Comparison of ENCODE assay signal across 15 mouse cellular contexts in genomic region chr16:3246422-3246821, GRCm38 (mm10).
DNase-seq lines count a peak whose midpoint lies in the region; ATAC-seq lines count a peak whose summit lies in the region.
"Had no signal": no experiment of that assay in that cellular context is flagged by ENCODE, and none has a peak within 500 bp of the region (broad histone marks: within the 10 kb centered on the region; RNA-seq: fewer than 3 reads in every experiment).

No protein-coding gene starts in this region.

- no peak overlapping the region for H3K4me3 ChIP-seq in forebrain, embryonic 11.5 days (ENCODE audit: low read depth, low read length)
- H3K4me3 ChIP-seq in forebrain, embryonic 15.5 days = no peak overlapping the region
- H3K4me3 ChIP-seq in limb, embryonic 13.5 days = no peak overlapping the region
- H3K4me3 ChIP-seq in limb, embryonic 10.5 days = no peak overlapping the region
- H3K4me3 ChIP-seq in hindbrain, embryonic 16.5 days (ENCODE audit: low read length) = no peak overlapping the region
- no peak overlapping the region for H3K4me3 ChIP-seq in neural tube, embryonic 12.5 days
- H3K4me3 ChIP-seq: forebrain, embryonic 12.5 days; heart, embryonic 13.5 days had no signal

- H3K9ac ChIP-seq in forebrain, embryonic 11.5 days (ENCODE audit: low read length) = no peak overlapping the region
- H3K9ac ChIP-seq in forebrain, embryonic 15.5 days (replicated peaks) = no peak overlapping the region
- H3K9ac ChIP-seq in limb, embryonic 13.5 days = no peak overlapping the region
- no peak overlapping the region for H3K9ac ChIP-seq in hindbrain, embryonic 16.5 days (ENCODE audit: low read depth, low read length)
- no peak overlapping the region for H3K9ac ChIP-seq in neural tube, embryonic 12.5 days
- H3K9ac ChIP-seq: forebrain, embryonic 12.5 days; heart, embryonic 13.5 days had no signal

- H3K27ac ChIP-seq in forebrain, embryonic 11.5 days (ENCODE audit: low read depth, low read length) = no peak overlapping the region
- no peak overlapping the region for H3K27ac ChIP-seq in forebrain, embryonic 15.5 days (replicated peaks)
- no peak overlapping the region for H3K27ac ChIP-seq in limb, embryonic 13.5 days
- no peak overlapping the region for H3K27ac ChIP-seq in limb, embryonic 10.5 days
- no peak overlapping the region for H3K27ac ChIP-seq in hindbrain, embryonic 16.5 days (ENCODE audit: low read depth, low read length)
- H3K27ac ChIP-seq in neural tube, embryonic 12.5 days = no peak overlapping the region
- H3K27ac ChIP-seq: forebrain, embryonic 12.5 days; heart, embryonic 13.5 days had no signal

- no peaks in the 10 kb centered on the region for H3K27me3 ChIP-seq in forebrain, embryonic 11.5 days (ENCODE audit: control insufficient read depth, insufficient read depth, low read length)
- no peaks in the 10 kb centered on the region for H3K27me3 ChIP-seq in forebrain, embryonic 15.5 days
- H3K27me3 ChIP-seq in limb, embryonic 13.5 days = no peaks in the 10 kb centered on the region
- H3K27me3 ChIP-seq in limb, embryonic 10.5 days (ENCODE audit: low read depth, poor library complexity, severe bottlenecking) = no peaks in the 10 kb centered on the region
- no peaks in the 10 kb centered on the region for H3K27me3 ChIP-seq in hindbrain, embryonic 16.5 days (replicated peaks; ENCODE audit: control insufficient read depth, insufficient read depth, low read length)
- no peaks in the 10 kb centered on the region for H3K27me3 ChIP-seq in neural tube, embryonic 12.5 days (replicated peaks)
- H3K27me3 ChIP-seq: forebrain, embryonic 12.5 days; heart, embryonic 13.5 days had no signal

- intact Hi-C loops in left cerebral cortex, postnatal 10 days (cut with DNase I) = no loop called here

- ATAC-seq in forebrain, embryonic 11.5 days (replicated peaks; ENCODE audit: low FRiP score) = no peak; the same call in 1 of the 2 replicates
- no peak for ATAC-seq in forebrain, embryonic 15.5 days (replicated peaks)
- peak; percentile 19; the same call in 1 of the 2 replicates for ATAC-seq in limb, embryonic 13.5 days (ENCODE audit: low FRiP score, low read depth)
- peak; percentile 20; the same call in 1 of the 2 replicates for ATAC-seq in hindbrain, embryonic 16.5 days
- ATAC-seq in neural tube, embryonic 12.5 days (ENCODE audit: low FRiP score, low read depth) = 0 out of 2 replicates have a peak, but pooled peaks have one; percentile 12
- ATAC-seq: lung, postnatal 0 days had no signal

- H3K36me3 ChIP-seq in forebrain, embryonic 11.5 days (ENCODE audit: control insufficient read depth, insufficient read depth, low read length) = no peaks in the 10 kb centered on the region
- no peaks in the 10 kb centered on the region for H3K36me3 ChIP-seq in forebrain, embryonic 15.5 days
- no peaks in the 10 kb centered on the region for H3K36me3 ChIP-seq in limb, embryonic 13.5 days
- H3K36me3 ChIP-seq in limb, embryonic 10.5 days = no peaks in the 10 kb centered on the region
- H3K36me3 ChIP-seq in hindbrain, embryonic 16.5 days (ENCODE audit: control insufficient read depth, insufficient read depth, low read length) = no peaks in the 10 kb centered on the region
- no peaks in the 10 kb centered on the region for H3K36me3 ChIP-seq in neural tube, embryonic 12.5 days
- H3K36me3 ChIP-seq: forebrain, embryonic 12.5 days; heart, embryonic 13.5 days had no signal

- no peak overlapping the region for H3K4me2 ChIP-seq in forebrain, embryonic 11.5 days (ENCODE audit: low read depth, low read length, severe bottlenecking)
- H3K4me2 ChIP-seq in forebrain, embryonic 15.5 days (replicated peaks) = no peak overlapping the region
- H3K4me2 ChIP-seq in limb, embryonic 13.5 days (replicated peaks) = no peak overlapping the region
- H3K4me2 ChIP-seq in hindbrain, embryonic 16.5 days (ENCODE audit: low read length) = no peak overlapping the region
- no peak overlapping the region for H3K4me2 ChIP-seq in neural tube, embryonic 12.5 days (replicated peaks)
- H3K4me2 ChIP-seq: forebrain, embryonic 12.5 days; heart, embryonic 13.5 days had no signal

- peak; percentile 49 for DNase-seq in forebrain, embryonic 11.5 days (ENCODE audit: low spot score)
- DNase-seq in limb, embryonic 10.5 days (ENCODE audit: low spot score) = no peak
- DNase-seq in left cerebral cortex, postnatal 10 days (ENCODE audit: extremely low spot score in 1 of 2, low spot score in 2 of 2) = no peak
- no peak for DNase-seq in cerebellum, postnatal 14 days
- DNase-seq: adrenal gland, adult 2 months; cerebellum, adult 9-11 months; kidney, postnatal 36 days; spleen, adult 18-20 months had no signal

- H3K4me1 ChIP-seq in forebrain, embryonic 11.5 days (replicated peaks; ENCODE audit: control insufficient read depth, insufficient read depth, low read length) = no peaks in the 10 kb centered on the region
- no peaks in the 10 kb centered on the region for H3K4me1 ChIP-seq in forebrain, embryonic 15.5 days
- H3K4me1 ChIP-seq in limb, embryonic 13.5 days = no peaks in the 10 kb centered on the region
- no peaks in the 10 kb centered on the region for H3K4me1 ChIP-seq in limb, embryonic 10.5 days
- H3K4me1 ChIP-seq in hindbrain, embryonic 16.5 days (ENCODE audit: control insufficient read depth, insufficient read depth, low read depth, low read length) = no peaks in the 10 kb centered on the region
- no peaks in the 10 kb centered on the region for H3K4me1 ChIP-seq in neural tube, embryonic 12.5 days
- H3K4me1 ChIP-seq: forebrain, embryonic 12.5 days; heart, embryonic 13.5 days had no signal

- peaks cover 15% of the 10 kb centered on the region for H3K9me3 ChIP-seq in forebrain, embryonic 11.5 days (ENCODE audit: control insufficient read depth, low read length)
- H3K9me3 ChIP-seq in forebrain, embryonic 15.5 days = peaks cover 61% of the 10 kb centered on the region
- H3K9me3 ChIP-seq in limb, embryonic 13.5 days = peaks cover 24% of the 10 kb centered on the region
- peaks cover 37% of the 10 kb centered on the region for H3K9me3 ChIP-seq in limb, embryonic 10.5 days (replicated peaks)
- peaks cover 36% of the 10 kb centered on the region for H3K9me3 ChIP-seq in hindbrain, embryonic 16.5 days (ENCODE audit: control insufficient read depth, low read length)
- peaks cover 42% of the 10 kb centered on the region for H3K9me3 ChIP-seq in neural tube, embryonic 12.5 days

Comparison
In these comparisons a context has a peak if more than half of its experiments do, and no peak if none do; other contexts are left out.
1. ATAC-seq: peak in limb, embryonic 13.5 days (single experiment), hindbrain, embryonic 16.5 days (single experiment) and neural tube, embryonic 12.5 days (single experiment); none in forebrain, embryonic 11.5 days (single experiment) and forebrain, embryonic 15.5 days (single experiment).